Mouse (Mus musculus): ENCODE data around the gene Klhl2. TPM values are rescaled to one million over a fixed set of nuclear protein-coding genes. Genes with fewer than 3 reads are reported as not detected.

The Klhl2 gene
- polyA plus RNA-seq, 1 experiment from 2014 or later: 20.7 TPM

DNA sequence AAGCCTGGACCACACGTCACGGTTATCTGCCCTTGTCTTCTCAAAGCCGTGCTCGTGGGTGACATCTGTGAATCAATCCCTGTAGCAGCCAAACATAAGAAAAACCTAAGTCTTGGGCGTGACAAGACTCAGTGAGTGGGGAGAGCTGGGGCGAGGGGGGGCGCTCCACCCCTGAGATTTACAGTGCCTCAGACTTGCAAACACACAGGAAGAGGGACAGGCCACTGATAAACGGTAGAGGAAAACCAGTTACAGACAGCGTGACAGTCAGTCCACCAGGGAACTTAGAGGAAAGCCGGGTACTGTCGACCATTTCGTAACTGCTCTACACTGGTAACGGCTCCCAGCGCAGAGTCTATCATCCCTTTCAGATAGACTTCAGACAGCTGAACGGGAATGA is 21.4 kb downstream of the Klhl2 start:
- no peak for ATAC-seq
- H3K4me1 ChIP-seq (replicated peaks): peaks cover 14% of the 10 kb centered on the region
- peaks cover 38% of the 10 kb centered on the region for H3K36me3 ChIP-seq
- no peak overlapping the region for H3K4me2 ChIP-seq (replicated peaks)
- no peaks in the 10 kb centered on the region for H3K27me3 ChIP-seq
- H3K9ac ChIP-seq (replicated peaks): no peak overlapping the region
- no peaks in the 10 kb centered on the region for H3K9me3 ChIP-seq
- H3K4me3 ChIP-seq (replicated peaks): no peak overlapping the region
- WGBS: 87% methylated on average over 15 of the region's 15 CpGs
- 0 out of 2 replicates have a peak overlapping the region, but pooled peaks have one; percentile 5 for H3K27ac ChIP-seq

DNA sequence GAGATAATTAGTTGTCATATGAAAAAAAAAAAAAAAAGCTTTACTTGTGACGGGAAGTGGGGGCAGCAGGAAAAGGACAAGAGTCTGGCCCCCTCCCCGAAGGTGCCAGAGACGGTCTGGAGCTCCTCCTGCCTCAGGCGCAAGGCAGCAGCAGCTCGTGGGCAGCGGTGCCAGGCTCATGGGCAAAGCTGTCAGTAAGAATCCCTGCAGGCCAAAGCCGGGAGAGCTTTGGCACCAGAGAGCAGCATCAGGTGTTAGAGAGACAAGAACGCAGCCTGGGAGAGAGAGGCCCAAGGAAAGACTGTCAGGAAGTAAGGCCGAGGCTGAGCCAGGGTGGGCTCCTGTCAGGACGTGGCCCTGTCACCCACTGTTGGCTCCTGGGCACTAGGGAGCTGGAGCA is 22.5 kb downstream of the Klhl2 start:
- Histone ChIP-seq H3K9ac (replicated peaks) (no peak overlapping the region), H3K27me3 (no peaks in the 10 kb centered on the region), H3K36me3 (peaks cover 40% of the 10 kb centered on the region), H3K4me1 (replicated peaks) (peaks cover 11% of the 10 kb centered on the region), H3K9me3 (no peaks in the 10 kb centered on the region), H3K4me3 (replicated peaks) (no peak overlapping the region), H3K27ac (no peak overlapping the region), H3K4me2 (replicated peaks) (no peak overlapping the region)
- peak; percentile 4; the same call in 1 of the 2 replicates for ATAC-seq
- 89% methylated on average over 10 of the region's 10 CpGs for WGBS

DNA sequence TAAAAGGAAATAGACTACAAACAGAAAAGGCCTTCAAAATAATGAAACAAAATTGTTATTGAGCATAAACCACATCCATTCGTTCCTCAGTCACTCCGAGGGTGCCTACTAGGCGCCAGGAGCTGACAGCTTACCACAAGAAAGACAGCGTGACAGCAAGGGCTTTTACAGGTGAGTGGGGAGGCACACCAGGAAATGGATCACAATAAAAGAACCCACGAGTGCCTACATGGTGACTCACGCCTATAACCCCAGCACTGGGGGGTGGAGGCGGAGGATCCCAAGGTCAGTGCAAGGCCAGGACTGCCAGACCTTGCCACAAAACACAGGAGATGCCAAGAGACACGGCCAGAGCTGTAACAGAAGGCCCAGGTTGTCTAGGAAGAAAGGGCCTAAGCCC is 23.4 kb downstream of the Klhl2 start:
- Histone ChIP-seq H3K4me2 (replicated peaks) (no peak overlapping the region), H3K9me3 (no peaks in the 10 kb centered on the region), H3K4me3 (replicated peaks) (no peak overlapping the region), H3K9ac (replicated peaks) (no peak overlapping the region), H3K36me3 (peaks cover 40% of the 10 kb centered on the region), H3K4me1 (replicated peaks) (peaks cover 8% of the 10 kb centered on the region), H3K27me3 (no peaks in the 10 kb centered on the region), H3K27ac (no peak overlapping the region)
- ATAC-seq: no peak
- WGBS: 86% methylated on average over 8 of the region's 8 CpGs

DNA sequence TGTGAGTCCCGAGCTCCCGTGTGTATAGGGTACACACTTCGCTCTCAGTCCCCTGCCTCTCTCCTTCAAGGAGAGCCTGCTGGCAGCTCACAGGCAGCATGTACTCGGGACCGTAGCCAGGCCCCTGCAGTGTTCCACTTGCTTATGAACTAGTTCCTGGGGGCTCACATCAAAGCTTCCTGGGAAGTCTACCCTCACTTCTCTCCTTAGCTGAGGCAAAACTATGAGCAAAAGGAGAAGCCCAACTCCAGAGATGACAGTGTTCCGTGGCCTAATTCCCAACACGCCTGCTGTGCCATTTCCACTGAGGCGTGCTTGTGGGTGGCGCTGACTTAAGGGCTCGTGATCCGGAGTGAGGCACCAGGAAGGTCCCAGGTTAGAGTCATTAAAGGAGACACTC is 25.9 kb downstream of the Klhl2 start:
- H3K4me3 ChIP-seq (replicated peaks): no peak overlapping the region
- peaks cover 28% of the 10 kb centered on the region for H3K36me3 ChIP-seq
- ATAC-seq: no peak
- H3K9ac ChIP-seq (replicated peaks): no peak overlapping the region
- no peak overlapping the region for H3K4me2 ChIP-seq (replicated peaks)
- peaks cover 8% of the 10 kb centered on the region for H3K4me1 ChIP-seq (replicated peaks)
- H3K9me3 ChIP-seq: no peaks in the 10 kb centered on the region
- WGBS: 82% methylated on average over 11 of the region's 11 CpGs
- H3K27me3 ChIP-seq: no peaks in the 10 kb centered on the region
- H3K27ac ChIP-seq: no peak overlapping the region

DNA sequence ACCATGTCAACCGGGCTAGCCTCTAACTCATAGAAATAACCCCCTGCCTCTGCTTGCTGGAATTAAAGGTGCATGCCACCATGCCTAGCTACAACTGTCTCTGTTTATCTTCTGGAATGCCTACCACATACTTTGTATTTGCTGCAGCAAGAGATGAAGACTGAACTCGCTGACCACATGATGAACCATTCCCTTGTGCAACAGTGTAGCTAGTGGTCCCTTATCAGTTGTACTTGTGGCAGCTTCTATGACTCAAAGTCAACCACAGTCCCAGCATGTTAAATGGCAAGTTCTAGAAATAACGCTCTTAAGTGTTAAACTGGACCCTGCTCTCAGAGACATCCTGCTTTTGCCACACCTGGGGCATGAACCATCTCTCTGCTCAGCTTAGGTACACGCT is 28.9 kb downstream of the Klhl2 start:
- Histone ChIP-seq H3K27ac (no peak overlapping the region), H3K4me2 (replicated peaks) (no peak overlapping the region), H3K27me3 (no peaks in the 10 kb centered on the region), H3K36me3 (peaks cover 16% of the 10 kb centered on the region), H3K4me1 (replicated peaks) (peaks cover 3% of the 10 kb centered on the region; the same call in 1 of the 2 replicates), H3K9ac (replicated peaks) (no peak overlapping the region), H3K9me3 (no peaks in the 10 kb centered on the region), H3K4me3 (replicated peaks) (no peak overlapping the region)
- no peak for ATAC-seq
- WGBS: 95% methylated on average over 4 of the region's 4 CpGs

DNA sequence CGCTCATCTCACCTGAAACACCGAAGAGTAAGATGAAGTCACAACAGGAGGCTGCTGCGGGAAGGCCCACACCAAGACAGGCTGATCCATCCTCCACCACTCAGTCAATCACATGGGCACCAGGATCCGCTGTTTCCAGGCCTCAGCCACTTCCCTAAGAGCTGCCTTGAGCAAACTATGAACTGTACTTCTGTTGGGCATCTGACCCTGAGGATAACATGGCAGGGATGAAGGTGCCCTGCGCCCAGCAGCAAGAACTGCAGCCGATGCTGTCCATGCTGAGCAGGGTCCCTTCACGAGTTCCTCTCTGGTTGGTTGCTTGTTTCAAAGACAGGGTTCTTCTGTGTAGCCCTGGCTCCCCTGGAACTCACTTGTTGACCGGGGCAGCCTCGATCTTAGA is 38.0 kb downstream of the Klhl2 start:
- Histone ChIP-seq H3K9me3 (no peaks in the 10 kb centered on the region), H3K9ac (replicated peaks) (no peak overlapping the region)

DNA sequence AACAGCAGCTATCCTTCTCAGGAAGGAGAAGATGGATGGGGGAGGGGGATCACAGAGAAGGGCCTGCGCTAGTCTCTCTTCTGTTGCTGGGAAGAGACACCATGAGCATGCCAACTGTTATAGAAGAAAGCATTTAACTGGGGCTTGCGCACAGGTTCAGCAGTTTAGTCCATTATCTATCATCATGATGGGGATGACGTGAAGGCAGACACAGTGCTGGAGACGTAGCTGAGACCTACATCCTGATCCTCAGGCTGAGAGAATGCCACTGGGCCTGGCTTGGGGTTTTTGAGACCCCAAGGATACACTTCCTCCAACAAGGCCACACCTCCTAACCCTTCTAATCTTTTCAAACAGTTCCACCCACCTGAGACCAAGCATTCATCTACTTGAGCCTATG is 38.7 kb downstream of the Klhl2 start:
- Histone ChIP-seq H3K36me3 (peaks cover 15% of the 10 kb centered on the region), H3K27ac (no peak overlapping the region), H3K9ac (replicated peaks) (no peak overlapping the region), H3K9me3 (no peaks in the 10 kb centered on the region), H3K4me3 (replicated peaks) (no peak overlapping the region), H3K4me2 (replicated peaks) (no peak overlapping the region), H3K4me1 (replicated peaks) (0 out of 2 replicates have a peak, but pooled peaks cover 3% of the 10 kb centered on the region), H3K27me3 (no peaks in the 10 kb centered on the region)
- 85% methylated on average over 4 of the region's 4 CpGs for WGBS
- ATAC-seq: no peak

More for the DNA sequence above, 38.0 kb downstream of the Klhl2 start:
- H3K4me3 ChIP-seq (replicated peaks): no peak overlapping the region
- H3K36me3 ChIP-seq: peaks cover 15% of the 10 kb centered on the region
- no peaks in the 10 kb centered on the region for H3K27me3 ChIP-seq
- no peak overlapping the region for H3K4me2 ChIP-seq (replicated peaks)
- WGBS: 98% methylated on average over 9 of the region's 9 CpGs
- no peak for ATAC-seq
- 0 out of 2 replicates have a peak, but pooled peaks cover 3% of the 10 kb centered on the region for H3K4me1 ChIP-seq (replicated peaks)
- H3K27ac ChIP-seq: no peak overlapping the region

DNA sequence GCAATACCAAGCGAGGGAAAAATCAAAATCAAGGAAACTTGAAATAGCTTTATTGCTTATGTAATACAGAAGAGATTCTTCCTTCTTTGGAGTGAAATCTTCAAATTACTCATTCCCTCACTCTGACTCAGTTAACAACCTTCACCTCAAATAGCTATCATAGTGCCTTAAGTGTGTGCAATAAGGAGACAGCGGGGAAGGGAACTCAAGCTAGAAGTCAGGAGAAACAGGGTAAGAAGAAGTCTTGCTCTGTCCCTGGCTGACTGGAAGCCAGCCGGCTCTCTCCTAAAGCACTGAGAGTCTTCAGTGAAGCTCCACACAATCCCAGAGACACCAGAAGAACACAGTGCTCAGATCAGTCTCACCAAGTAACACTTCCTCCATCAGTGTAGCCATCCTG is 43.3 kb downstream of the Klhl2 start:
- Histone ChIP-seq H3K4me2 (replicated peaks) (no peak overlapping the region), H3K4me1 (replicated peaks) (0 out of 2 replicates have a peak, but pooled peaks cover 3% of the 10 kb centered on the region), H3K36me3 (peaks cover 7% of the 10 kb centered on the region), H3K9me3 (no peaks in the 10 kb centered on the region), H3K27me3 (no peaks in the 10 kb centered on the region), H3K4me3 (replicated peaks) (no peak overlapping the region), H3K9ac (replicated peaks) (no peak overlapping the region), H3K27ac (no peak overlapping the region)
- no peak for ATAC-seq
- 92% methylated on average over 3 of the region's 3 CpGs for WGBS

DNA sequence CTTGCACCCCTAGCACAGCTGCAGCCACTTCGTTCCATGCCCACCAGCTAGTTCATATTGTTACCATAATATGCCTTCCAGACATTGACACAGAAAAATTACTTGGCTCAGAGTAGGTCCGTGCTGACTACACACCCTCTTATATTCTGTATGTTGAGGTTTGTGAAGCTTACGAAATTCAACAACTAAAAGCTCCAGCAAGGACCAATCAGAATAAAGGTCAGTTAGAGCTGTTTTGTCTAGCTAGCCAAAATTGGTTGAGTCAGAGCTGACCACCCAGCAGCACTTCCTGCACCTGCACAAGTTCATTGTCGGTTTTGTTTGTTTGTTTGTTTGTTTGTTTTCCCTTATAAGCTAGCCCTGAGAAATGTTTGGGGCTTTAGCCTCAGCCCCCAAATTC is 44.8 kb downstream of the Klhl2 start:
- 86% methylated on average over 4 of the region's 4 CpGs for WGBS
- H3K4me3 ChIP-seq (replicated peaks): no peak overlapping the region
- no peak overlapping the region for H3K9ac ChIP-seq (replicated peaks)
- H3K27me3 ChIP-seq: no peaks in the 10 kb centered on the region
- no peak overlapping the region for H3K4me2 ChIP-seq (replicated peaks)
- 0 out of 2 replicates have a peak, but pooled peaks cover 3% of the 10 kb centered on the region for H3K4me1 ChIP-seq (replicated peaks)
- no peak overlapping the region for H3K27ac ChIP-seq
- no peaks in the 10 kb centered on the region for H3K36me3 ChIP-seq
- no peaks in the 10 kb centered on the region for H3K9me3 ChIP-seq
- ATAC-seq: no peak

DNA sequence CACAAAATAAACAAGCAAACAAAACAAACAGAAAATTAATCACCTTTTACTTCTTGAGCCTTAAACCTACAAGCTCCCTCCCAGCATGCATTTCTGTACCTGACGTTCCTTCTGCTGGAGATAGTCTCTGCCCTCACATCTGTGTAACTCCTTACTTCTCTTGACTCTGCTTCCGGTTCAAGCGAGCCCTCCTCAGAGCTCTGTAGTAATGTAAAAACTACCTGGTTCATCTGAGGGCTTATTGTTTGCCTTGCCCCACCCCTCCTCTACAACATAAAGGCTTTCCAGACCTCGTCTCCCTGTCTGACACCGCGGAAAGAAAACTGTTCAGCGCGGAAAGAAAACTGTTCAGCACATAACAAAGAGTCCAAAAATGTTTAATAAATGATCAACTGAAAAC is 50.5 kb downstream of the Klhl2 start:
- Histone ChIP-seq H3K36me3 (no peaks in the 10 kb centered on the region), H3K27me3 (no peaks in the 10 kb centered on the region), H3K27ac (no peak overlapping the region), H3K4me1 (replicated peaks) (peaks cover 4% of the 10 kb centered on the region; the same call in 1 of the 2 replicates), H3K9ac (replicated peaks) (no peak overlapping the region), H3K4me2 (replicated peaks) (no peak overlapping the region), H3K4me3 (replicated peaks) (no peak overlapping the region), H3K9me3 (no peaks in the 10 kb centered on the region)
- WGBS: 94% methylated on average over 8 of the region's 8 CpGs
- ATAC-seq: no peak

DNA sequence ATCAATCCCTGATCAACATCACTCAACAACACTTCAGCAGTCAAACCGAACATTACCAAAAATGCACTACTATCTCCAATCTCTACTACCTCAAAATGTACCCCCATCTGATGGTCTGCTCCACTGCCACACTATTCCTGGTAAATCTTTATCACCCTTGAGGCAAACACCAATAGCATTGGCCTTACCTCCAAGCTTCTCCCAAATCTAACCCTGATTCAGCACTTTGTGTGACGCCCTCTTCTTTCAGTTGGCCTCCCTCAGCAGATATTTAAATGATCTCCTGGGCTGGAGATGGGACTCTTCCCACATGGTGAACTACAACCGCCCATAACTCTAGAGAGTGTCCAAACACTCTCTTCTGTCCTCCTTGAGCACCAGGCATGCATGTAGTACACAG is 51.3 kb downstream of the Klhl2 start:
- Histone ChIP-seq H3K36me3 (no peaks in the 10 kb centered on the region), H3K9me3 (no peaks in the 10 kb centered on the region), H3K27ac (no peak overlapping the region), H3K9ac (replicated peaks) (no peak overlapping the region), H3K4me2 (replicated peaks) (no peak overlapping the region), H3K4me3 (replicated peaks) (no peak overlapping the region), H3K4me1 (replicated peaks) (peaks cover 4% of the 10 kb centered on the region; the same call in 1 of the 2 replicates), H3K27me3 (no peaks in the 10 kb centered on the region)
- 97% methylated on average over 3 of the region's 3 CpGs for WGBS
- no peak for ATAC-seq

DNA sequence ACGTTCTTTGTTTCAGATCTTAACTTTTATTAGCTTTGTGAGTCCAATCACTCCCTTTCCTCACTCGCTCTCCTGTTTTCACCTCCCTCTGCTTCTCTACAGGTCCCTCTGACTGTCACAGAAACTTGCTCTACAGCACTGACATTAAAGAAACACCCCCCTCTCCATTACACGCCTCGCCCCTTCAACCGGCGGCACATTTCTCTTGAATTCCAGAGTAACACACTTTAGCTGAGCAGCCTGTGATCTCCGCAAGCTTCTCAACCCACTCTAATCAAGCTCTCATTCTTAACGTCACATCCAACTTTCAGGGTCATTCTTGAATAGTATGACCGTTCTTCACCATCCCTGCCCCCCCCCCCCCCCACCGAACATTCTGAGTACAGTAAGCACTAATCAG is 52.1 kb downstream of the Klhl2 start:
- H3K9ac ChIP-seq (replicated peaks): no peak overlapping the region
- H3K27me3 ChIP-seq: no peaks in the 10 kb centered on the region
- ATAC-seq: no peak
- peaks cover 4% of the 10 kb centered on the region; the same call in 1 of the 2 replicates for H3K4me1 ChIP-seq (replicated peaks)
- H3K36me3 ChIP-seq: no peaks in the 10 kb centered on the region
- H3K9me3 ChIP-seq: no peaks in the 10 kb centered on the region
- WGBS: 92% methylated on average over 10 of the region's 10 CpGs
- no peak overlapping the region for H3K4me2 ChIP-seq (replicated peaks)
- H3K4me3 ChIP-seq (replicated peaks): no peak overlapping the region
- no peak overlapping the region for H3K27ac ChIP-seq

DNA sequence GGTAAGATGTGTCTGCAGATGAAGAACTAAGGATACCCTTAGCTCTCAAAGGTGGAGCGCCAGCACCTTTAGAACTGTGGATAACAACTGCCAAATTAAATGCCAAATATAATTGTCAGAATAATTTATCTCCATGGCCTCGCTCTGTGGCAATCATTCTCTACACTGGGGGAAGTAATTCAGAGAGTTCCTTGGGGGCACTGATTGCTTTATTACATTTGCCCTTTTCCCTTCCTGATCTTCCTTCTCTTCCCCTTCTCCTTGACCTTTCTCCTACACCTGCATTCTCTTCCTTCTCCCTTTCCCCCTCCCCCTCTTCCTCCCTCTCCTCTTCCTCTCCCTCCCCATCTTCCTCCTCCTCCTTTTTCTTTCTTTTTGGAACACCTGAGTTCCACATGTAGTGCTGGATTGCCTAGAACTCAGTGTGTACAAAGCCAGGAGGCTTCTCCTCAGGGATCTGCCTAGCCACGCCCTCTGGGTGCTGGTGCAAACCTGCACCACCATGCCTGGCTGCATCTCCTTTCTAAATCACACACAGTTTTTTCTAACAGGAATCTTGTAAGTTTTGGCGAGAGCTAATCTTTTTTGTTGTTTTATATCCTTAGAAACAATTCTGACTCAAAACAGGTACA is 58.5 kb downstream of the Klhl2 start:
- no peaks in the 10 kb centered on the region for H3K36me3 ChIP-seq
- WGBS: 82% methylated on average over 4 of the region's 4 CpGs
- no peak for ATAC-seq

More for the DNA sequence above, 58.5 kb downstream of the Klhl2 start:
- Histone ChIP-seq H3K4me3 (replicated peaks) (no peak overlapping the region), H3K9me3 (no peaks in the 10 kb centered on the region), H3K9ac (replicated peaks) (no peak overlapping the region), H3K4me1 (replicated peaks) (peaks cover 10% of the 10 kb centered on the region), H3K27ac (no peak overlapping the region), H3K4me2 (replicated peaks) (no peak overlapping the region), H3K27me3 (no peaks in the 10 kb centered on the region)

All from midbrain, embryonic 13.5 days (tissue).